Mouse (Mus musculus) testis, adult 2 months (tissue): ENCODE data around the gene Ttyh3.

Experiments
- CTCF ChIP-seq: fragments of 200-500 bp; IDR thresholded peaks from 2 replicates; pipeline ENCODE4 v1.5.1; 2012; ENCODE audit warnings: low read depth, mild to moderate bottlenecking, inconsistent platforms, low read length, moderate library complexity; ENCODE audit not compliant: control insufficient read depth, insufficient read depth, insufficient replicate concordance
- POLR2A ChIP-seq: fragments of 200-500 bp; IDR thresholded peaks from 2 replicates; pipeline ENCODE4 v1.6.1; 2012; ENCODE audit warnings: low read depth, mild to moderate bottlenecking, inconsistent platforms, low read length, moderate library complexity; ENCODE audit not compliant: control insufficient read depth

DNA sequence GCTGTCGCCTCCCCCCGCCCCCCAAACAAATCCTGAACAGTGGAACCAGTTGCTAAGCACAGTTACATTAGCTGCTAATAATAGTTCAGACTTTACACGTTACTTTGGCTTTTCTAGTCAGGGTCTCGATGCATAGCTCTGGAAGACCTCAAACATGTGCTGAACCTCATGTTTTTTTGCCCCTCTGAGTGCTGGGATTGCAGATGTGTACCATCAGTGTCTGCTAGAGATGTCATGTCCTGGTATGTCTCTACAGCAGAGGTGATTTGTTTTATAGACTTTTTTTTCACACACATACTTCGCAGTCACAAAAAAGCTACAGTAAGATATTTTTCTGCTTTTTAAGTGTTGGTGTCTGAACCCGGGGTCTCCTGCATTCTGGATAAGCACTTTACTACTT lies 23.3 kb upstream of the Ttyh3 start:
- TF ChIP-seq CTCF (no peak), POLR2A (no peak)
